Mouse (Mus musculus) liver, adult 10 weeks (tissue): Measurements from ENCODE around the gene Gm21732. TPM values are rescaled to one million over a fixed set of nuclear protein-coding genes. Genes with fewer than 3 reads are reported as not detected.

ENCODE experiments used
- polyA plus RNA-seq: library from polyadenylated mRNA; stranded (reverse); fragments of 350-450 nt; fragmentation: Illumina TruSeq; extraction: RNeasy Lipid Tissue Mini Kit (QIAGEN cat#74804); gene quantifications from one replicate; pipeline ENCODE4 v1.2.3, GENCODE M21; 2014; ENCODE audit warnings: low read depth, low replicate concordance

The Gm21732 gene
- not detected for polyA plus RNA-seq

DNA sequence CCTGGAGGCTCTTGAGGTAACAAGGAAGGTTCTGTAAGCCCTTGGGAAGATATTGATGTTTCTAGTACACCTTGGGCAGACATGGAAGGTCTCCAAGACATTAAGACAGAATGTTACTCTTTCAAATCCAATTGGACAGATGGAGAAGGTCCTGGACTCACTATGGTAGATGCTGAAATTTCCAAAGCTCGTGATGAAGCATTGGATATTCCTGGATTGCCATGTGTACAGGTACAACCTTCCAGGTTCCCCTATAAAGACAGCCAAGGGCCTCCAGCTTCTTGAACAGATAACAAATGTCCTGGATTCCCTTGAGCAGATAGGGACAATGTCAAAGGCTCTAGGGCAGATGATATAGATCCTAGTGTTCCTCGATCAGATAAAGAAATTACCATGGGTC is at the start of gene Gm21732:
Gm21732 (minus strand) TSS at position 101 of the 400 bp plus-strand sequence.

Other genes with a start within 250 kb of the Gm21732 start
- not detected for gene Gm20897, start 73.5 kb downstream of the Gm21732 start, polyA plus RNA-seq